Mouse (Mus musculus) liver, embryonic 11.5 days (tissue): Measurements from ENCODE around the gene Rb1. TPM values are rescaled to one million over a fixed set of nuclear protein-coding genes. Genes with fewer than 3 reads are reported as not detected.

Source experiments
- ATAC-seq: fragments of 200-750 bp; cut with Nextera tagmentation; replicated peaks from 2 replicates; pipeline ENCODE4 v1.8.0; 2017; ENCODE audit warnings: moderate number of reproducible peaks, mild to moderate bottlenecking, moderate TSS enrichment, moderate library complexity; ENCODE audit not compliant: low FRiP score
- DNase-seq: peaks from one replicate; pipeline ENCODE4 v3.0.0-alpha.2; 2017; ENCODE audit warnings: low spot score
- H3K27ac ChIP-seq: fragments of 300-500 bp; sonication (generic); 2 replicates; pipeline ENCODE4 v1.5.1; 2014; ENCODE audit warnings: mild to moderate bottlenecking, low read depth, low read length, control low read depth
- H3K27me3 ChIP-seq: fragments of 300-500 bp; sonication (generic); replicated peaks from 2 replicates; pipeline ENCODE4 v1.6.1; 2014; ENCODE audit warnings: low read length, mixed read lengths; ENCODE audit not compliant: control insufficient read depth, insufficient read depth
- H3K36me3 ChIP-seq: fragments of 300-500 bp; sonication (generic); 2 replicates; pipeline ENCODE4 v1.6.1; 2014; ENCODE audit warnings: mild to moderate bottlenecking, low read length, moderate library complexity, mixed read lengths; ENCODE audit not compliant: control insufficient read depth, insufficient read depth
- H3K4me1 ChIP-seq: fragments of 300-500 bp; sonication (generic); replicated peaks from 2 replicates; pipeline ENCODE4 v1.6.1; 2014; ENCODE audit warnings: low read length, mixed read lengths; ENCODE audit not compliant: control insufficient read depth, insufficient read depth
- H3K4me2 ChIP-seq: fragments of 300-500 bp; sonication (generic); 2 replicates; pipeline ENCODE4 v1.6.1; 2014; ENCODE audit warnings: mild to moderate bottlenecking, control low read depth, moderate library complexity
- H3K4me3 ChIP-seq: fragments of 300-500 bp; sonication (generic); 2 replicates; pipeline ENCODE4 v1.5.1; 2014; ENCODE audit warnings: low read depth, low read length, control low read depth
- H3K9ac ChIP-seq: fragments of 300-500 bp; sonication (generic); 2 replicates; pipeline ENCODE4 v1.6.1; 2014; ENCODE audit warnings: low read depth, low read length, control low read depth
- H3K9me3 ChIP-seq: fragments of 300-500 bp; sonication (generic); 2 replicates; pipeline ENCODE4 v1.6.1; 2016; ENCODE audit warnings: low read length, inconsistent platforms, mixed read lengths; ENCODE audit not compliant: control insufficient read depth
- WGBS: fragments of 180-500 bp; shearing (Covaris S2); extraction: QIAGEN DNeasy Blood & Tissue Kit; methylation state at CpG from one replicate; pipeline ENCODE4 v1.1.7; 2014; 5-methylcytosine and 5-hydroxymethylcytosine counted together
- polyA plus RNA-seq: library from polyadenylated mRNA; unstranded; fragments of >200 nt; fragmentation: Nextera tagmentation; extraction: Ambion mirVana; gene quantifications from 2 replicates; pipeline ENCODE4 v1.2.1, GENCODE M21; 2014

Rb1 gene
- polyA plus RNA-seq, 1 experiment from 2014 or later, result 22.3 TPM

GRCm38 (mm10) chr14:73174091-73174995 lies 151.3 kb downstream of the Rb1 start:
- DNase-seq (no peak), ATAC-seq (no peak)
- H3K4me1 ChIP-seq, result peaks cover 16% of the 10 kb centered on the region
- H3K27me3 ChIP-seq, result no peaks in the 10 kb centered on the region
- no peak overlapping the region for H3K4me2 ChIP-seq
- no peak overlapping the region; the same call in 1 of the 2 replicates for H3K27ac ChIP-seq
- 81% methylated on average over 7 of the region's 7 CpGs for WGBS
- H3K36me3 ChIP-seq, result peaks cover 5% of the 10 kb centered on the region; the same call in 1 of the 2 replicates
- no peak overlapping the region for H3K9ac ChIP-seq
- no peaks in the 10 kb centered on the region for H3K9me3 ChIP-seq
- no peak overlapping the region for H3K4me3 ChIP-seq

DNA sequence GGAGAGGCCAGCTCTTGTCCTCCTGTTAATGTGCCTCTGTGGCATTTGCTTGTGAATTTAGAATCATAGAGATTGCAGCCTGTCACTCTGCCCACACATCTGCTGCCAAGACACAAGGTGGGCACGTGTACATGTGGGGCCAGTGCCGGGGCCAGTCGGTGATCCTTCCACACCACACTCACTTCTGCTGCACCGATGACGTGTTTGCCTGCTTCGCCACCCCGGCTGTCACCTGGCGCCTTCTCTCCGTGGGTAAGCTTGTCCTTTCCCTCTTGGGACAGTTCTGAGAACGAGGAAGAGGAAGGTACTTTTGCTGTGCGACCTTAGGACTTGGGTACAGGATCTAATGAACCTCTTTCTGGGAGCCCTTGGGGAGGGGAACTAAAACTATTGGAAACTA lies 152.0 kb downstream of the Rb1 start:
- DNase-seq, result no peak
- no peaks in the 10 kb centered on the region for H3K27me3 ChIP-seq
- H3K4me2 ChIP-seq, result no peak overlapping the region
- no peak overlapping the region for H3K9ac ChIP-seq
- peaks cover 16% of the 10 kb centered on the region for H3K4me1 ChIP-seq
- H3K9me3 ChIP-seq, result no peaks in the 10 kb centered on the region
- H3K36me3 ChIP-seq, result peaks cover 5% of the 10 kb centered on the region; the same call in 1 of the 2 replicates
- 87% methylated on average over 11 of the region's 11 CpGs for WGBS
- H3K4me3 ChIP-seq, result no peak overlapping the region
- no peak overlapping the region for H3K27ac ChIP-seq
- no peak for ATAC-seq

DNA sequence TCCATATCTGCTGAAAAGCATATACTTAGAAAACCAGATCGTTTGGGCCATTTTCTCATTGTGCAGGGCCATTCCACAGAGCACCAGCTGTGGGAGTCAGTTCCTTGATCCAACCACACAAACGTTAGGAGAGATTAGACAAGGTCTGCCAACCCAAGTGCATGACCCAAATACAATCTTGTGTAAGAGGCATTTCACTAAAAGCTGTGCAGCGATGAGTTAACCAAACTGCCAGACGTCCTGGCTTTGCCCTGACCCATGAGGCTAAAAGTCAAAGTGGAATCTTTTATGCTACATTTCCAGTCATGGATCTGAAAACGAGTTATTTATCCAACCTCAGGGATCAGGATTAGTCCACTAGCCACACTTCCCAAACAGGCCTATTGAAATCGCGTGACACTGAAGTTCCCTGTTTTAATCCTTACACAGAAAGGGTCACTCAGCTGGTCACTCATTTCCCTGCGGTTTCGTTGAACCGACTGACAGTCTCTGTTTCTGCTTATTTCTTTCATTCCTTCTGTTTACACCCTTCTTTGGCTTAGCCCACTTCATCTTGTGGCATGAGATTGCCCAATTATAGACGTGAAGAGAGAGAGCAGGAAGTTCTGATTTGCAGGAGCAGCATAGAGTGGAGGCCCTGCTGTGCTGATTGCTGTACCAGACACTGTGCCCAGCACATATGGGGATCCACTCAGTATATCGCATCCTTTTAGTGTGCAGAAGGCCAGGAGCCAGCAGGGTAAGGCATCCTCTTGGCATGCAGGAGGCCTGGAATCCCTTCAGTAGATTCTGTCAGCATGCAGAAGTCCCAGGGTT lies 153.2 kb downstream of the Rb1 start:
- Histone ChIP-seq H3K4me3 (no peak overlapping the region), H3K9me3 (no peaks in the 10 kb centered on the region), H3K27ac (no peak overlapping the region; the same call in 1 of the 2 replicates), H3K36me3 (peaks cover 5% of the 10 kb centered on the region; the same call in 1 of the 2 replicates), H3K27me3 (no peaks in the 10 kb centered on the region), H3K9ac (no peak overlapping the region), H3K4me2 (no peak overlapping the region), H3K4me1 (peaks cover 14% of the 10 kb centered on the region)
- 73% methylated on average over 12 of the region's 12 CpGs for WGBS
- no peak for DNase-seq
- no peak for ATAC-seq

- WGBS, result 93% methylated on average over 13 of the region's 13 CpGs
- no peak for DNase-seq
- Histone ChIP-seq H3K9ac (no peak overlapping the region), H3K36me3 (peaks cover 6% of the 10 kb centered on the region; the same call in 1 of the 2 replicates), H3K4me2 (no peak overlapping the region), H3K9me3 (no peaks in the 10 kb centered on the region), H3K4me1 (peaks cover 7% of the 10 kb centered on the region; the same call in 1 of the 2 replicates), H3K4me3 (no peak overlapping the region), H3K27ac (no peak overlapping the region), H3K27me3 (no peaks in the 10 kb centered on the region)
- no peak for ATAC-seq
Measured at GRCm38 (mm10) chr14:73169926-73170844, 155.4 kb downstream of the Rb1 start.

- DNase-seq, result no peak
- no peak overlapping the region for H3K9ac ChIP-seq
- 90% methylated on average over 6 of the region's 6 CpGs for WGBS
Measured at GRCm38 (mm10) chr14:73168605-73169004, 157.0 kb downstream of the Rb1 start.

GRCm38 (mm10) chr14:73165136-73165535 lies 160.5 kb downstream of the Rb1 start:
- peaks cover 23% of the 10 kb centered on the region for H3K36me3 ChIP-seq
- H3K4me1 ChIP-seq, result no peaks in the 10 kb centered on the region
- no peak overlapping the region for H3K4me3 ChIP-seq

More at GRCm38 (mm10) chr14:73168605-73169004, 157.0 kb downstream of the Rb1 start:
- no peaks in the 10 kb centered on the region for H3K4me1 ChIP-seq
- no peak overlapping the region for H3K4me2 ChIP-seq
- H3K4me3 ChIP-seq, result no peak overlapping the region
- H3K27me3 ChIP-seq, result no peaks in the 10 kb centered on the region
- peaks cover 11% of the 10 kb centered on the region; the same call in 1 of the 2 replicates for H3K36me3 ChIP-seq
- no peak for ATAC-seq
- H3K27ac ChIP-seq, result no peak overlapping the region
- no peaks in the 10 kb centered on the region for H3K9me3 ChIP-seq

GRCm38 (mm10) chr14:73163363-73163998 lies 162.1 kb downstream of the Rb1 start:
- no peak overlapping the region for H3K4me2 ChIP-seq
- H3K4me1 ChIP-seq, result no peaks in the 10 kb centered on the region
- no peak overlapping the region for H3K9ac ChIP-seq
- no peaks in the 10 kb centered on the region for H3K27me3 ChIP-seq
- DNase-seq, result no peak
- H3K27ac ChIP-seq, result no peak overlapping the region
- WGBS, result 75% methylated on average over 10 of the region's 10 CpGs
- H3K36me3 ChIP-seq, result peaks cover 23% of the 10 kb centered on the region
- H3K9me3 ChIP-seq, result no peaks in the 10 kb centered on the region
- H3K4me3 ChIP-seq, result no peak overlapping the region
- ATAC-seq, result no peak

More at GRCm38 (mm10) chr14:73165136-73165535, 160.5 kb downstream of the Rb1 start:
- no peaks in the 10 kb centered on the region for H3K9me3 ChIP-seq
- ATAC-seq (no peak), DNase-seq (no peak)
- no peak overlapping the region for H3K27ac ChIP-seq
- H3K9ac ChIP-seq, result no peak overlapping the region
- H3K4me2 ChIP-seq, result no peak overlapping the region
- 86% methylated on average over 6 of the region's 6 CpGs for WGBS
- H3K27me3 ChIP-seq, result no peaks in the 10 kb centered on the region
